Mouse (Mus musculus) testis, adult 2 months (tissue): ENCODE measurements at regions not wholly inside any gene's neighbourhood (a gene's known extent, or its start where the extent isn't known, plus 50 kb on each side); places are given as distances from the start of the nearest gene placed in this dataset.

Source experiments
- CTCF ChIP-seq: fragments of 200-500 bp; IDR thresholded peaks from 2 replicates; pipeline ENCODE4 v1.5.1; 2012; ENCODE audit warnings: low read depth, mild to moderate bottlenecking, inconsistent platforms, low read length, moderate library complexity; ENCODE audit not compliant: control insufficient read depth, insufficient read depth, insufficient replicate concordance
- POLR2A ChIP-seq: fragments of 200-500 bp; IDR thresholded peaks from 2 replicates; pipeline ENCODE4 v1.6.1; 2012; ENCODE audit warnings: low read depth, mild to moderate bottlenecking, inconsistent platforms, low read length, moderate library complexity; ENCODE audit not compliant: control insufficient read depth

- TF ChIP-seq CTCF (no peak), POLR2A (no peak)
Measured at GRCm38 (mm10) chr16:46617544-46618335, 119.4 kb upstream of the Nectin3 start.
